Mouse (Mus musculus) liver, embryonic 11.5 days (tissue): ENCODE results near the gene Ap5z1. TPM values are rescaled to one million over a fixed set of nuclear protein-coding genes. Genes with fewer than 3 reads are reported as not detected.

Experiments used
- ATAC-seq: fragments of 200-750 bp; cut with Nextera tagmentation; replicated peaks from 2 replicates; pipeline ENCODE4 v1.8.0; 2017; ENCODE audit warnings: moderate number of reproducible peaks, mild to moderate bottlenecking, moderate TSS enrichment, moderate library complexity; ENCODE audit not compliant: low FRiP score
- DNase-seq: peaks from one replicate; pipeline ENCODE4 v3.0.0-alpha.2; 2017; ENCODE audit warnings: low spot score
- H3K27ac ChIP-seq: fragments of 300-500 bp; sonication (generic); 2 replicates; pipeline ENCODE4 v1.5.1; 2014; ENCODE audit warnings: mild to moderate bottlenecking, low read depth, low read length, control low read depth
- H3K27me3 ChIP-seq: fragments of 300-500 bp; sonication (generic); replicated peaks from 2 replicates; pipeline ENCODE4 v1.6.1; 2014; ENCODE audit warnings: low read length, mixed read lengths; ENCODE audit not compliant: control insufficient read depth, insufficient read depth
- H3K36me3 ChIP-seq: fragments of 300-500 bp; sonication (generic); 2 replicates; pipeline ENCODE4 v1.6.1; 2014; ENCODE audit warnings: mild to moderate bottlenecking, low read length, moderate library complexity, mixed read lengths; ENCODE audit not compliant: control insufficient read depth, insufficient read depth
- H3K4me1 ChIP-seq: fragments of 300-500 bp; sonication (generic); replicated peaks from 2 replicates; pipeline ENCODE4 v1.6.1; 2014; ENCODE audit warnings: low read length, mixed read lengths; ENCODE audit not compliant: control insufficient read depth, insufficient read depth
- H3K4me2 ChIP-seq: fragments of 300-500 bp; sonication (generic); 2 replicates; pipeline ENCODE4 v1.6.1; 2014; ENCODE audit warnings: mild to moderate bottlenecking, control low read depth, moderate library complexity
- H3K4me3 ChIP-seq: fragments of 300-500 bp; sonication (generic); 2 replicates; pipeline ENCODE4 v1.5.1; 2014; ENCODE audit warnings: low read depth, low read length, control low read depth
- H3K9ac ChIP-seq: fragments of 300-500 bp; sonication (generic); 2 replicates; pipeline ENCODE4 v1.6.1; 2014; ENCODE audit warnings: low read depth, low read length, control low read depth
- H3K9me3 ChIP-seq: fragments of 300-500 bp; sonication (generic); 2 replicates; pipeline ENCODE4 v1.6.1; 2016; ENCODE audit warnings: low read length, inconsistent platforms, mixed read lengths; ENCODE audit not compliant: control insufficient read depth
- WGBS: fragments of 180-500 bp; shearing (Covaris S2); extraction: QIAGEN DNeasy Blood & Tissue Kit; methylation state at CpG from one replicate; pipeline ENCODE4 v1.1.7; 2014; 5-methylcytosine and 5-hydroxymethylcytosine counted together
- polyA plus RNA-seq: library from polyadenylated mRNA; unstranded; fragments of >200 nt; fragmentation: Nextera tagmentation; extraction: Ambion mirVana; gene quantifications from 2 replicates; pipeline ENCODE4 v1.2.1, GENCODE M21; 2014

The Ap5z1 gene
- polyA plus RNA-seq, 1 experiment from 2014 or later, result 11.7 TPM

- H3K4me2 ChIP-seq, result no peak overlapping the region
- no peak for ATAC-seq
- WGBS, result 67% methylated on average over 9 of the region's 9 CpGs
- no peaks in the 10 kb centered on the region for H3K4me1 ChIP-seq
- DNase-seq, result no peak
- no peaks in the 10 kb centered on the region for H3K36me3 ChIP-seq
- no peak overlapping the region for H3K27ac ChIP-seq
- H3K27me3 ChIP-seq, result no peaks in the 10 kb centered on the region
- no peaks in the 10 kb centered on the region for H3K9me3 ChIP-seq
- H3K9ac ChIP-seq, result no peak overlapping the region
- no peak overlapping the region for H3K4me3 ChIP-seq
Measured at GRCm38 (mm10) chr5:142486654-142487053, 22.9 kb downstream of the Ap5z1 start.

GRCm38 (mm10) chr5:142489955-142490707, 26.4 kb downstream of the Ap5z1 start:
- DNase-seq (no peak), ATAC-seq (no peak)
- Histone ChIP-seq H3K4me3 (no peak overlapping the region), H3K27ac (no peak overlapping the region), H3K4me1 (no peaks in the 10 kb centered on the region), H3K4me2 (no peak overlapping the region), H3K9me3 (no peaks in the 10 kb centered on the region), H3K36me3 (no peaks in the 10 kb centered on the region), H3K9ac (no peak overlapping the region), H3K27me3 (no peaks in the 10 kb centered on the region)
- WGBS, result 67% methylated on average over 9 of the region's 9 CpGs

- H3K27ac ChIP-seq, result no peak overlapping the region
- WGBS, result 70% methylated on average over 3 of the region's 3 CpGs
Measured at GRCm38 (mm10) chr5:142493307-142493706, 29.6 kb downstream of the Ap5z1 start.

GRCm38 (mm10) chr5:142495321-142496096, 31.8 kb downstream of the Ap5z1 start:
- ATAC-seq (no peak), DNase-seq (no peak)
- Histone ChIP-seq H3K9ac (no peak overlapping the region), H3K4me1 (no peaks in the 10 kb centered on the region), H3K9me3 (no peaks in the 10 kb centered on the region), H3K4me3 (no peak overlapping the region), H3K4me2 (no peak overlapping the region), H3K36me3 (no peaks in the 10 kb centered on the region), H3K27me3 (no peaks in the 10 kb centered on the region), H3K27ac (no peak overlapping the region)
- 68% methylated on average over 14 of the region's 14 CpGs for WGBS

More at GRCm38 (mm10) chr5:142493307-142493706, 29.6 kb downstream of the Ap5z1 start:
- Histone ChIP-seq H3K27me3 (no peaks in the 10 kb centered on the region), H3K4me1 (no peaks in the 10 kb centered on the region), H3K9ac (no peak overlapping the region), H3K9me3 (no peaks in the 10 kb centered on the region), H3K4me2 (no peak overlapping the region), H3K4me3 (no peak overlapping the region), H3K36me3 (no peaks in the 10 kb centered on the region)
- ATAC-seq (no peak), DNase-seq (no peak)

GRCm38 (mm10) chr5:142498964-142499363, 35.2 kb downstream of the Ap5z1 start:
- Histone ChIP-seq H3K4me3 (no peak overlapping the region), H3K4me1 (no peaks in the 10 kb centered on the region), H3K36me3 (no peaks in the 10 kb centered on the region), H3K4me2 (no peak overlapping the region), H3K9me3 (no peaks in the 10 kb centered on the region), H3K9ac (no peak overlapping the region), H3K27me3 (no peaks in the 10 kb centered on the region), H3K27ac (no peak overlapping the region)
- no peak for ATAC-seq
- no peak for DNase-seq
- 46% methylated on average over 3 of the region's 3 CpGs for WGBS

- Histone ChIP-seq H3K4me3 (no peak overlapping the region), H3K4me2 (no peak overlapping the region), H3K9me3 (no peaks in the 10 kb centered on the region), H3K4me1 (no peaks in the 10 kb centered on the region), H3K36me3 (no peaks in the 10 kb centered on the region), H3K27me3 (no peaks in the 10 kb centered on the region), H3K9ac (no peak overlapping the region), H3K27ac (no peak overlapping the region)
- 71% methylated on average over 10 of the region's 10 CpGs for WGBS
- no peak for DNase-seq
- no peak for ATAC-seq
Measured at GRCm38 (mm10) chr5:142500918-142501317, 37.2 kb downstream of the Ap5z1 start.

- Histone ChIP-seq H3K4me3 (no peak overlapping the region), H3K27ac (no peak overlapping the region), H3K36me3 (no peaks in the 10 kb centered on the region), H3K9ac (no peak overlapping the region), H3K4me2 (no peak overlapping the region), H3K9me3 (no peaks in the 10 kb centered on the region), H3K27me3 (no peaks in the 10 kb centered on the region), H3K4me1 (no peaks in the 10 kb centered on the region)
- DNase-seq (peak; percentile 49), ATAC-seq (peak; percentile 78)
- WGBS, result 6% methylated on average over 3 of the region's 3 CpGs
Measured at GRCm38 (mm10) chr5:142502414-142502813, 38.7 kb downstream of the Ap5z1 start.

GRCm38 (mm10) chr5:142504175-142504574, 40.4 kb downstream of the Ap5z1 start:
- no peaks in the 10 kb centered on the region for H3K9me3 ChIP-seq
- H3K27me3 ChIP-seq, result no peaks in the 10 kb centered on the region
- no peak overlapping the region for H3K4me2 ChIP-seq
- no peak for DNase-seq
- no peaks in the 10 kb centered on the region for H3K36me3 ChIP-seq
- H3K9ac ChIP-seq, result no peak overlapping the region
- 67% methylated on average over 3 of the region's 3 CpGs for WGBS
- no peaks in the 10 kb centered on the region for H3K4me1 ChIP-seq
- ATAC-seq, result no peak
- H3K27ac ChIP-seq, result no peak overlapping the region
- no peak overlapping the region for H3K4me3 ChIP-seq
